Mouse (Mus musculus): ENCODE results near the gene Olfr646. TPM values are rescaled to one million over a fixed set of nuclear protein-coding genes. Genes with fewer than 3 reads are reported as not detected.

Olfr646 gene
- polyA plus RNA-seq (2015; fragmentation: Nextera tagmentation; extraction: Ambion mirVana), result not detected in 2 replicates

DNA sequence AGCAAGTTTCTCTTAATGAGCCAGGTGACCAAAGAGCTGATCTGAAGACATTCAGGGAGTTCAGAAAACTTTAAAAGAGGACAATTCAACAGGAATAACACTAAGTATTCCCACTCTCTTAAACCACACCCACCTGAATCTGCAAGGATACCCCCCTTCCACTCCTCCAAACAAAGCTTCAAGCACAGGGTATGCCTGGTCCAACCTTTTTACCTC is at the start of gene Olfr646:
Gene Olfr646, plus strand, starts transcription at position 117 of the 216 bp plus-strand sequence.
- H3K4me2 ChIP-seq (ENCODE audit: low read depth, low read length), result no peak within 1 kb of the TSS
- no peaks in the 10 kb centered on the region for H3K27me3 ChIP-seq (ENCODE audit: control insufficient read depth, insufficient read depth, low read depth, low read length)
- H3K27ac ChIP-seq (ENCODE audit: low read length), result no peak within 1 kb of the TSS
- H3K9ac ChIP-seq (ENCODE audit: low read depth, low read length), result no peak within 1 kb of the TSS
- H3K9me3 ChIP-seq (replicated peaks; ENCODE audit: control insufficient read depth, low read length), result no peaks in the 10 kb centered on the region
- no peaks in the 10 kb centered on the region for H3K4me1 ChIP-seq (ENCODE audit: control insufficient read depth, low read depth, low read length)
- no peak within 1 kb of the TSS for H3K4me3 ChIP-seq (ENCODE audit: low read depth, low read length)
- no peaks in the 10 kb centered on the region for H3K36me3 ChIP-seq (ENCODE audit: control insufficient read depth, insufficient read depth)
- no peak for ATAC-seq (ENCODE audit: low read depth)

DNA sequence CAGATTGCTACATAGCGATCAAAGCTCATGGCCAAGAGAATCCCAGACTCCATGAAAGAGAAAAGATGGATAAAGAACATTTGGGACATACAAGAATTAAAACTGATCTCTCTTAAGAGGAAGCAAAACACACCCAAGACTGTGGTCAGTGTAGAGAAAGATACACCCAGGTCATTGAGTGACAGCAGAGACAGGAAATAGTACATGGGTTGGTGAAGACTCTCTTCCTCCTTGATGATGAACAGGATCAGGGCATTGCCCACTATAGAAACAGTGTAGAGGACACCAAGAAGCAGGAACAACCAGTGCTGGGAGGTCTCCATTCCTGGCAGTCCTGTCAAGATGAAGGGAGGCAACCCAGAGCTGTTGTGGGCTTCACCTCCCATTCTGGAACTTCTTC is 45.5 kb upstream of the Olfr646 start:
- Histone ChIP-seq H3K9ac (ENCODE audit: low read depth, low read length) (no peak overlapping the region), H3K27me3 (ENCODE audit: control insufficient read depth, insufficient read depth, low read depth, low read length) (no peaks in the 10 kb centered on the region), H3K27ac (ENCODE audit: low read length) (no peak overlapping the region), H3K36me3 (ENCODE audit: control insufficient read depth, insufficient read depth) (no peaks in the 10 kb centered on the region), H3K9me3 (replicated peaks; ENCODE audit: control insufficient read depth, low read length) (no peaks in the 10 kb centered on the region), H3K4me2 (ENCODE audit: low read depth, low read length) (no peak overlapping the region), H3K4me3 (ENCODE audit: low read depth, low read length) (no peak overlapping the region), H3K4me1 (ENCODE audit: control insufficient read depth, low read depth, low read length) (no peaks in the 10 kb centered on the region)
- WGBS (ENCODE audit: insufficient replicate concordance), result 73% methylated on average over 1 of the region's 1 CpGs
- no peak for ATAC-seq (ENCODE audit: low read depth)

DNA sequence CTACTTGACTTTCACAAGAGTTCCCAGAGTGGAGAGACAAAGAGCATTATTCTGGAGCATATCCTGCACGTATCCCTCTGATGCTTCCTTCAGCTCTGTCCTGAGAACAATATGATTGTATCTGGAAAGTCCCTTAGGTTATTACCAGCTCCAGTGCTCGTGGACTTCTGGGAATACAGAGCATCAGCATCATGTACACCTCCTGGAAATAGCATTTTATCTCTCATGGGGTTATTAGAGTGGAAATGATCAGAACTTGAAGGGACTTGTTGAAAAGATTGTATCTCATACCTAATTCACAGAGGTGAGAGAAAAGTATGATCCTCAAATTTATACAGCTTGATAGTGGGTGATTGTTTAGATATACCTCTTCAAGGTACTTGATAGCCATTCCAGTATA is 43.3 kb upstream of the Olfr646 start, which contains the start of gene 4930516K23Rik:
Gene 4930516K23Rik, minus strand, starts transcription at position 101 of the 400 bp plus-strand sequence.
- no peak within 1 kb of the TSS for H3K4me2 ChIP-seq (ENCODE audit: low read depth, low read length)
- H3K4me3 ChIP-seq (ENCODE audit: low read depth, low read length), result no peak within 1 kb of the TSS
- H3K9ac ChIP-seq (ENCODE audit: low read depth, low read length), result no peak within 1 kb of the TSS
- no peak within 1 kb of the TSS for H3K27ac ChIP-seq (ENCODE audit: low read length)
- no peaks in the 10 kb centered on the region for H3K36me3 ChIP-seq (ENCODE audit: control insufficient read depth, insufficient read depth)
- WGBS (ENCODE audit: insufficient replicate concordance), result 37% methylated on average over 2 of the region's 2 CpGs
- no peaks in the 10 kb centered on the region for H3K27me3 ChIP-seq (ENCODE audit: control insufficient read depth, insufficient read depth, low read depth, low read length)
- ATAC-seq (ENCODE audit: low read depth), result no peak
- no peaks in the 10 kb centered on the region for H3K4me1 ChIP-seq (ENCODE audit: control insufficient read depth, low read depth, low read length)
- H3K9me3 ChIP-seq (replicated peaks; ENCODE audit: control insufficient read depth, low read length), result no peaks in the 10 kb centered on the region

DNA sequence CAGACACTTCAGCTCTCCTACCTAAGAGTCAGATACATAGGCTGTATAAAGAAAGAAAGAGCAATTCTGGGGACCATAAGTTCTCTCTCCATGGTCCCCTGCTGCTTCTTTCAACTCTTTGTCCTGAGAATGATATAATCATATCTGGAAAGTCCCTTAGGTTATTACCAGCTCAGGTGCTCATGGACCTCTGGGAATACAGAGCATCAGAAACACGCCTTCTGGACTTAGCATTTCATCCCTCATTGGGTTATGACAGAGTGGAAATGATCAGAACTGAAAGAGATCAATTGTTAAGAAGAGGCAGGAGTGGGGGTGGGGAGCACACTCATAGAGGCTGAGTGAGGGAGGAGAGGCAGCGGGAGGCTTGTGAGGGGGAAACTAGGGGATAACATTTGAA is 32.9 kb upstream of the Olfr646 start, which contains the start of gene Olfr644:
Gene Olfr644, minus strand, starts transcription at position 101 of the 400 bp plus-strand sequence.
- no peak within 1 kb of the TSS for H3K4me2 ChIP-seq (ENCODE audit: low read depth, low read length)
- H3K36me3 ChIP-seq (ENCODE audit: control insufficient read depth, insufficient read depth), result no peaks in the 10 kb centered on the region
- 57% methylated on average over 2 of the region's 2 CpGs for WGBS (ENCODE audit: insufficient replicate concordance)
- no peak within 1 kb of the TSS for H3K27ac ChIP-seq (ENCODE audit: low read length)
- no peaks in the 10 kb centered on the region for H3K9me3 ChIP-seq (replicated peaks; ENCODE audit: control insufficient read depth, low read length)
- no peaks in the 10 kb centered on the region for H3K27me3 ChIP-seq (ENCODE audit: control insufficient read depth, insufficient read depth, low read depth, low read length)
- H3K4me1 ChIP-seq (ENCODE audit: control insufficient read depth, low read depth, low read length), result no peaks in the 10 kb centered on the region
- no peak for ATAC-seq (ENCODE audit: low read depth)
- no peak within 1 kb of the TSS for H3K4me3 ChIP-seq (ENCODE audit: low read depth, low read length)
- H3K9ac ChIP-seq (ENCODE audit: low read depth, low read length), result no peak within 1 kb of the TSS

DNA sequence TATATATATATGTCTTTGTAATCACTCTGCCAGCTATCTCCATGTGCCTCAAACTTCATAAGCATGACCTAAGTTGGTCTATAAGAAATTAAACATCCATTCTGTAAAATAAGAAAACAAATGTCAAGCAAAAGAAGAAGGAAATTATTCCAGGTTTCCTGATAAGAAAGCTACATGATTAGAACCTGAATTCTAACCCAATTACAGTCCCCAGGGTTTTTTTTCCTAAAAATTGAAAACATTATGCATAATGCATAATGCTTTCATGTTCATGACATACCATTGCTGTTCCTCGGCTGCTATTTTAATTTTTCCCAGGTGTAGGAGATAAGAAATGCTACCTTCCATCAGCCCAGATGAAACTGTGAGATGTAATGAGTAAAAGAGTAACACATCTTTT is 19.3 kb upstream of the Olfr646 start, which contains the start of gene Olfr645:
Gene Olfr645, minus strand, starts transcription at position 101 of the 400 bp plus-strand sequence.
- no peak for ATAC-seq (ENCODE audit: low read depth)
- Histone ChIP-seq H3K4me3 (ENCODE audit: low read depth, low read length) (no peak within 1 kb of the TSS), H3K4me1 (ENCODE audit: control insufficient read depth, low read depth, low read length) (no peaks in the 10 kb centered on the region), H3K27ac (ENCODE audit: low read length) (no peak within 1 kb of the TSS), H3K4me2 (ENCODE audit: low read depth, low read length) (no peak within 1 kb of the TSS), H3K9me3 (replicated peaks; ENCODE audit: control insufficient read depth, low read length) (no peaks in the 10 kb centered on the region), H3K9ac (ENCODE audit: low read depth, low read length) (no peak within 1 kb of the TSS), H3K36me3 (ENCODE audit: control insufficient read depth, insufficient read depth) (no peaks in the 10 kb centered on the region), H3K27me3 (ENCODE audit: control insufficient read depth, insufficient read depth, low read depth, low read length) (no peaks in the 10 kb centered on the region)
- WGBS (ENCODE audit: insufficient replicate concordance), result 47% methylated on average over 1 of the region's 1 CpGs

DNA sequence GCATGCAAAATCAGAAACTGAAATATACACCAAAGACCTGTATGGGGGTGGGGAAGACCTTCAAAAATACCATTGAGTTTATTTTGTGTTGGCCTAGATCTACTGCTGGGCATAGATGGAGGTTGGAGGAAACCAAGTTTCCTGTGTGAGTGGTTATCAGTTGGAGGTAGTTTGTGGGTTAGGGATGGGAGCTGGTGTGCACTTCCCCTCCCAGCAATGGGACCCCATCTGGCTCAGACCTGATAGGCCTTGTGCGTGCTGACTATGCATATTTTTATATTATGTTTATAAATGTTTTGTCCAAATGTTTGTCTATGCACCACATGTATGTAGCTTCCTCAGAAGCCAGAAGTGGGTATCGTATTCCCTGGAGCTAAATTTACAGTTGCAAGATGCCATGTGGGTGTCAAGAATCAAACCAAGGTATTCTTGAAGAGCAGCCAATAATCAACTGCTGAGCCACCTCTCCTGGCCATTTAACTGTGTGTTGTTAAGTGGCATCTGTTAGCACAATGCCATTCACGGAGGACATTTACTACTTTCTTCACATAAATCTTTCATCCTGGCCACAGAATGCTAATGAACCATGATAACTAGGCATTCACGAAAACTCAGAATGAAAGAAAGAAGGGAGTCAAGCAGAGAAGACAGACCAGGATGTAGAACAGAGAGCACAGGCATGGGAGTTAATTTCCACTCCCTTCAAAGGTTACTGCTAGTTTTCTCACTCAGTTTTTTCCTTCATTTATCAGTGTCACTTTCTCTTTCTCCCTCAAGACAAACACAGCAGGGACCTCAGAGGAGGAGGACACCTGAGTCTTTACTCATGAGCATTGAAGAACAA is 538 bp upstream of the Olfr646 start:
- ATAC-seq (ENCODE audit: low read depth), result no peak

DNA sequence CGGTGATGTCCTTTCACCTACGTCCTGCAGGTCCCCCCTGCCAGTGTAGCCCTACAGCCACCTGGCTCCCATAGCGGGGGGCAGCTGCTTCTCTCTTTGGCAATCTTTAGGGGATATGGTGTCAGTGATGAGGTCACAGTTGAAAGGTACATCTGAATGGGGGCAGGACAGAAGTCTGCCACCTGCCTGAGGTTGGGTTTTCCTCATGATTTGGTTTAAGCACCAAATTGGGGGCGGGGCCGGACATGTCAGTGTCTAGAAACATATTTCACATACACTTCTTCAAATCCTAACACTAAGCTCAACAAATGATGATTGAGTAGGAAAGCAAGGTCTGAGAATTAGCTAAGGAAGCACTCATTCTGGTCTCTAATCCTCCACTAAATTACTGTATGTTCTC is 25.1 kb downstream of the Olfr646 start, which contains the start of gene Ubqln5:
Gene Ubqln5, minus strand, starts transcription at position 101 of the 400 bp plus-strand sequence.
- Histone ChIP-seq H3K4me3 (ENCODE audit: low read depth, low read length) (no peak within 1 kb of the TSS), H3K4me2 (ENCODE audit: low read depth, low read length) (no peak within 1 kb of the TSS), H3K27ac (ENCODE audit: low read length) (no peak within 1 kb of the TSS), H3K36me3 (ENCODE audit: control insufficient read depth, insufficient read depth) (no peaks in the 10 kb centered on the region), H3K4me1 (ENCODE audit: control insufficient read depth, low read depth, low read length) (no peaks in the 10 kb centered on the region), H3K27me3 (ENCODE audit: control insufficient read depth, insufficient read depth, low read depth, low read length) (no peaks in the 10 kb centered on the region), H3K9me3 (replicated peaks; ENCODE audit: control insufficient read depth, low read length) (no peaks in the 10 kb centered on the region), H3K9ac (ENCODE audit: low read depth, low read length) (no peak within 1 kb of the TSS)
- WGBS (ENCODE audit: insufficient replicate concordance), result 72% methylated on average over 5 of the region's 5 CpGs
- ATAC-seq (ENCODE audit: low read depth), result no peak

More for the DNA sequence above, 538 bp upstream of the Olfr646 start:
- H3K4me1 ChIP-seq (ENCODE audit: control insufficient read depth, low read depth, low read length), result no peaks in the 10 kb centered on the region
- no peaks in the 10 kb centered on the region for H3K27me3 ChIP-seq (ENCODE audit: control insufficient read depth, insufficient read depth, low read depth, low read length)
- WGBS (ENCODE audit: insufficient replicate concordance), result 18% methylated on average over 4 of the region's 4 CpGs
- H3K9me3 ChIP-seq (replicated peaks; ENCODE audit: control insufficient read depth, low read length), result no peaks in the 10 kb centered on the region
- H3K4me2 ChIP-seq (ENCODE audit: low read depth, low read length), result no peak overlapping the region
- H3K9ac ChIP-seq (ENCODE audit: low read depth, low read length), result no peak overlapping the region
- no peak overlapping the region for H3K4me3 ChIP-seq (ENCODE audit: low read depth, low read length)
- H3K27ac ChIP-seq (ENCODE audit: low read length), result no peak overlapping the region
- H3K36me3 ChIP-seq (ENCODE audit: control insufficient read depth, insufficient read depth), result no peaks in the 10 kb centered on the region

DNA sequence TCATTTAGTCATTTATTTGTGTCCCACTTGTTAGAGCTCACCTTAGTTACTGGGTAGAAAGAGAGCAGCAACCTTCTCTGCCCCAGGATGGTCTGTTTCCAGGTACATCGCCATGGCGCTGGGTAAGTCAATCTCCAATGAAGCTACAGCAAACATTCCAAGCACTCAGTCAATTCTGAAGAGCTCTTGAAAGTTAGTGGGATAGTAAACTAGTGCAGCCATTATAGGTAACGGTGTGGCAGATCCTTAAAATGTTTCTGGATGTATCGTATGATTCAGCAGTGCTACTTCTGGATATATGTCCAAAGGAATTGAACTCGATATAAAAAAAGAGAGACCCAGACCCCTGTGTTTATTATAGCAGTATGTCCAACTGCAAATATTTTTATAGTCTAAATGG is 32.6 kb downstream of the Olfr646 start, which contains the start of gene Olfr643:
Gene Olfr643, minus strand, starts transcription at position 101 of the 400 bp plus-strand sequence.
- Histone ChIP-seq H3K4me3 (ENCODE audit: low read depth, low read length) (no peak within 1 kb of the TSS), H3K4me1 (ENCODE audit: control insufficient read depth, low read depth, low read length) (no peaks in the 10 kb centered on the region), H3K27me3 (ENCODE audit: control insufficient read depth, insufficient read depth, low read depth, low read length) (no peaks in the 10 kb centered on the region), H3K27ac (ENCODE audit: low read length) (no peak within 1 kb of the TSS), H3K9ac (ENCODE audit: low read depth, low read length) (no peak within 1 kb of the TSS), H3K9me3 (replicated peaks; ENCODE audit: control insufficient read depth, low read length) (no peaks in the 10 kb centered on the region), H3K4me2 (ENCODE audit: low read depth, low read length) (no peak within 1 kb of the TSS), H3K36me3 (ENCODE audit: control insufficient read depth, insufficient read depth) (no peaks in the 10 kb centered on the region)
- 67% methylated on average over 5 of the region's 5 CpGs for WGBS (ENCODE audit: insufficient replicate concordance)
- no peak for ATAC-seq (ENCODE audit: low read depth)

DNA sequence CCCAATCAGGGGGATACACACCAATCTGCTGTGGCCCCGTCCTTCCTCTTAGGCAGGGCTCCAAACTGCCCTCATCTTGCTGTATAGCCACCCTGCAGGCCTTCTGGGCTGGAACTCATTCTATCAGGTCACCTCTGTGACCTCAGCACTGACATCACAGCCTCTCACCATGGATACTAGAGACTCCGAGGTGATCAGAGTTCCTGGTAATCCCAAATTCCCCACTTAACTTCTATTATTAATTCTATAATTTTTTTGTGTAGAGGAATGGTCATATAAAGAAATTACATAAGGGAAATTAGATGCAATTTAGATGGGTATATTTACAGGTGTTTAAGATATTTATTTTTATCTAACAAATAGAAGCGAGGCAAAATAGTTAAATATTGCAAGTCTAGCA is 38.5 kb downstream of the Olfr646 start, which contains the start of gene Ubqln3:
Gene Ubqln3, minus strand, starts transcription at position 101 of the 400 bp plus-strand sequence.
- Histone ChIP-seq H3K4me1 (ENCODE audit: control insufficient read depth, low read depth, low read length) (no peaks in the 10 kb centered on the region), H3K27me3 (ENCODE audit: control insufficient read depth, insufficient read depth, low read depth, low read length) (no peaks in the 10 kb centered on the region), H3K9me3 (replicated peaks; ENCODE audit: control insufficient read depth, low read length) (no peaks in the 10 kb centered on the region), H3K36me3 (ENCODE audit: control insufficient read depth, insufficient read depth) (no peaks in the 10 kb centered on the region), H3K9ac (ENCODE audit: low read depth, low read length) (no peak within 1 kb of the TSS), H3K4me3 (ENCODE audit: low read depth, low read length) (no peak within 1 kb of the TSS), H3K4me2 (ENCODE audit: low read depth, low read length) (no peak within 1 kb of the TSS), H3K27ac (ENCODE audit: low read length) (no peak within 1 kb of the TSS)
- WGBS (ENCODE audit: insufficient replicate concordance), result 43% methylated on average over 3 of the region's 3 CpGs
- ATAC-seq (ENCODE audit: low read depth), result no peak
